Mouse (Mus musculus) layer of hippocampus, adult 8-10 months (tissue): ENCODE results near the gene Trpv3. TPM values are rescaled to one million over a fixed set of nuclear protein-coding genes. Genes with fewer than 3 reads are reported as not detected.

Source experiments
- DNase-seq, 2 experiments: peaks; one replicate each; pipeline ENCODE4 v3.0.0; 2022; ENCODE audit warnings: low spot score in 2 of 2
- total RNA-seq, 4 experiments: library from RNA; stranded (reverse); gene quantifications; 2 replicates each; pipeline ENCODE4 v1.2.4; 2022

Gene Trpv3
- total RNA-seq: under 1 TPM; 0.49 to 0.67 (median 0.58) TPM

- no peak for DNase-seq
Observed at GRCm38 (mm10) chr11:73267267-73267666, at the start of gene Trpv3. Gene Trpv3, plus strand, starts transcription at chr11:73267388.

- DNase-seq: no peak
Observed at GRCm38 (mm10) chr11:73219671-73220070, 47.5 kb upstream of the Trpv3 start.

- DNase-seq: no peak
Observed at GRCm38 (mm10) chr11:73220651-73221050, 46.5 kb upstream of the Trpv3 start.

GRCm38 (mm10) chr11:73222846-73223245 is 44.3 kb upstream of the Trpv3 start:
- no peak for DNase-seq

GRCm38 (mm10) chr11:73223966-73224365 is 43.2 kb upstream of the Trpv3 start:
- DNase-seq: no peak

- no peak for DNase-seq
Observed at GRCm38 (mm10) chr11:73225856-73226255, 41.3 kb upstream of the Trpv3 start.

- no peak for DNase-seq
Observed at GRCm38 (mm10) chr11:73228881-73229280, 38.3 kb upstream of the Trpv3 start.

GRCm38 (mm10) chr11:73230081-73230480 is 37.1 kb upstream of the Trpv3 start:
- no peak for DNase-seq

GRCm38 (mm10) chr11:73232513-73232912 is 34.7 kb upstream of the Trpv3 start:
- DNase-seq: no peak

GRCm38 (mm10) chr11:73233992-73234391 is 33.2 kb upstream of the Trpv3 start, which contains the start of gene Trpv1:
Gene Trpv1, plus strand, starts transcription at chr11:73234292.
- DNase-seq: no peak

GRCm38 (mm10) chr11:73235990-73236701 is 31.0 kb upstream of the Trpv3 start:
- no peak for DNase-seq

GRCm38 (mm10) chr11:73236731-73237130 is 30.5 kb upstream of the Trpv3 start:
- DNase-seq: no peak

GRCm38 (mm10) chr11:73242199-73242598 is 25.0 kb upstream of the Trpv3 start:
- no peak for DNase-seq

GRCm38 (mm10) chr11:73242777-73243176 is 24.4 kb upstream of the Trpv3 start:
- DNase-seq: no peak

GRCm38 (mm10) chr11:73257362-73257945 is 9.7 kb upstream of the Trpv3 start:
- no peak for DNase-seq

GRCm38 (mm10) chr11:73258664-73259063 is 8.5 kb upstream of the Trpv3 start:
- DNase-seq: no peak

- DNase-seq: no peak
Observed at GRCm38 (mm10) chr11:73260457-73260856, 6.7 kb upstream of the Trpv3 start.

GRCm38 (mm10) chr11:73261385-73261784 is 5.8 kb upstream of the Trpv3 start:
- DNase-seq: no peak

- DNase-seq: no peak
Observed at GRCm38 (mm10) chr11:73274821-73275220, 7.6 kb downstream of the Trpv3 start.

GRCm38 (mm10) chr11:73280710-73281109 is 13.5 kb downstream of the Trpv3 start:
- no peak for DNase-seq

GRCm38 (mm10) chr11:73281528-73282027 is 14.4 kb downstream of the Trpv3 start:
- peak; percentile 74 to 77 for DNase-seq

GRCm38 (mm10) chr11:73283369-73283768 is 16.2 kb downstream of the Trpv3 start:
- peak in 1 of 2 experiments; percentile 19 for DNase-seq

GRCm38 (mm10) chr11:73283926-73284325 is 16.7 kb downstream of the Trpv3 start:
- no peak for DNase-seq
